Mouse (Mus musculus): ENCODE measurements around the gene Rps27rt. TPM values are rescaled to one million over a fixed set of nuclear protein-coding genes. Genes with fewer than 3 reads are reported as not detected.
"Not testable (repeated sequence)": the region's sequence is repeated elsewhere in the genome, so short reads cannot be mapped to it uniquely, and the experiment has no call there.

Rps27rt gene
- total RNA-seq, 2 experiments from 2014 or later, result 16.5 to 29.7 TPM

- intact Hi-C loops (cut with DNase I), result no loop called here
- DNase-seq (ENCODE audit: low spot score in 2 of 2), result no peak
Measured at GRCm38 (mm10) chr9:114988610-114989327, 6.2 kb upstream of the Rps27rt start.

DNA sequence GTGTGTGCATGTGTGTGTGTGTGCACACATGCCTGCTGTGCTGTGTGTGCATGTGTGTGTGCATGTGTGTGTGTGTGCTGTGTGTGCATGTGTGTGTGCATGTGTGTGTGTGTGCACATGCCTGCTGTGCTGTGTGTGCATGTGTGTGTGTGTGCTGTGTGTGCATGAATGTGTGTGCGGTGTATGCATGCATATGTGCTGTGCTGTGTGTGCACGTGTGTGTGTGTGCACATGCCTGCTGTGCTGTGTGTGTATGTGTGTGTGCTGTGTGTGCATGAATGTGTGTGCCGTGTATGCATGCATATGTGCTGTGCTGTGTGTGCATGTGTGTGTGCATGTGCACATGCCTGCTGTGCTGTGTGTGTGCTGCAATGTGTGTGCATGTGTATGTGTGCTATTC, 5.5 kb upstream of the Rps27rt start:
- DNase-seq (ENCODE audit: low spot score in 2 of 2), result no peak
- intact Hi-C loops (cut with DNase I), result no loop called here

DNA sequence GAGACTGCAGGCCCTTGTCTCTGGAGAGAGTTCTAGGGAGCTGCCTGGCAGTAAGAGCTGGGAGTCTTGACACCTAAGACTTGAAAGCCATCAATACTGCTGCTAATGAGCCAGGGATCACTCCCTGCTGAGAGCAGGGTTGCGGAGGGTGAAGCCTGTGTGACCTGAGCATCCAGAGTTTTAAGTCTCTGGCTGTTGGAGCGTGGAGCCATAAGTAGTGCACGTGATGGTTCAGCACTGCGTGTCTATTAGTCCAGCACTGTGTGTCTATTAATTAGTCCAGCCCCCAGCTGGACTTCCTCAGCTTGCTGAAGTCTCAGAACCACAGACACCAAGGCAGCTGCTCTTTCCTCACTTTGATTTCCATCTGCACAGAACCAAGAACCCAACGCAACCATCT, 3.8 kb upstream of the Rps27rt start:
- DNase-seq (ENCODE audit: low spot score in 2 of 2), result no peak
- intact Hi-C loops (cut with DNase I), result no loop called here

GRCm38 (mm10) chr9:114985741-114986140, 3.2 kb upstream of the Rps27rt start:
- no peak for DNase-seq (ENCODE audit: low spot score in 2 of 2)
- intact Hi-C loops (cut with DNase I), result no loop called here

- intact Hi-C loops (cut with DNase I), result no loop called here
- peak; percentile 45 to 59 for DNase-seq (ENCODE audit: low spot score in 2 of 2)
Measured at GRCm38 (mm10) chr9:114979969-114980368, 2.6 kb downstream of the Rps27rt start.

- DNase-seq (ENCODE audit: low spot score in 2 of 2), result peak; percentile 79 to 83
- intact Hi-C loops (cut with DNase I), result no loop called here
Measured at GRCm38 (mm10) chr9:114978281-114979111, 4.0 kb downstream of the Rps27rt start, which contains the start of gene Osbpl10. Osbpl10 (plus strand) TSS chr9:114978569.

GRCm38 (mm10) chr9:114977461-114978280, 4.9 kb downstream of the Rps27rt start:
- DNase-seq (ENCODE audit: low spot score in 2 of 2), result peak; percentile 70 to 75
- intact Hi-C loops (cut with DNase I), result no loop called here

GRCm38 (mm10) chr9:114966286-114966685, 16.3 kb downstream of the Rps27rt start:
- DNase-seq (ENCODE audit: low spot score in 2 of 2); intact Hi-C loops (cut with DNase I): not testable (repeated sequence)

DNA sequence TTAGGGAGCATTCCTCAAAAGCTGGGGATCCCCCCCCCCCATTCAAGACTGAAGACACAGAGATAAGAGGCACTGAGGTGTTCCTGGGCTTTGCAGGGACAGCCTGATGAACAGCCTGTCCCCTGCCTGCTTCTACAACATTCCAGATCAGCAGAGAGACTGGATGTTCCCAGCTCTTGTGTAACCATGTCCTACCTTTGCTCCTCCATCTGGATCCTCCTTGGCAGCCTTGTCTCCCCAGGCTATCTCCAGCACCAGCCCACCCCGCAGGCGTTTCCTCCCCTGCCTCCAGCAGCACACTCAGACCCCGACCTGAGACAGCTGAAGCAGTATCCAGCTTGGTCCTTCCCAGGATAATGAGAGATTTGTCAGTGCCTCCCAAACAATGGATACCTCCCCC, 18.4 kb downstream of the Rps27rt start:
- no peak for DNase-seq (ENCODE audit: low spot score in 2 of 2)
- intact Hi-C loops (cut with DNase I), result no loop called here

DNA sequence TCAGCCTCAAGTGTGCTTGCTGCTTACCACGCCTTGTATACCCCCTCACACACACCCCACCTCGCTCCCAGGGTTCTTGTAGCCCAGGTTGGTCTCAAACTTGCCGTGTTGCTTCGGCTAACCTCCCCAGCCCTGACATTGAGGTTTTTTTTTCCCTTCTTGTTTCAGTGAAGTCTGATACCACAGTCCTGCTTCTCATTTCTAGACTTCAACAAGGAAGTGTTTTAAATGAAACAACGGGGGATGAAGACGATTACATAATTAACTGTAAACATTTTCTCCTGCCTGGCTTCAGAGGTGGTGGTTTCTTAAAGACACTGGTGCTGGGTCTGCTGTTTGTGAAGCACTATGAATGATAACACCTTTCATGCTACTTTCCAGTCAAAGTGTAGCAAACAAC, 21.7 kb downstream of the Rps27rt start:
- intact Hi-C loops (cut with DNase I), result no loop called here
- DNase-seq (ENCODE audit: low spot score in 2 of 2), result no peak

GRCm38 (mm10) chr9:114960043-114960789, 22.3 kb downstream of the Rps27rt start:
- intact Hi-C loops (cut with DNase I), result no loop called here
- DNase-seq (ENCODE audit: low spot score in 2 of 2), result no peak

DNA sequence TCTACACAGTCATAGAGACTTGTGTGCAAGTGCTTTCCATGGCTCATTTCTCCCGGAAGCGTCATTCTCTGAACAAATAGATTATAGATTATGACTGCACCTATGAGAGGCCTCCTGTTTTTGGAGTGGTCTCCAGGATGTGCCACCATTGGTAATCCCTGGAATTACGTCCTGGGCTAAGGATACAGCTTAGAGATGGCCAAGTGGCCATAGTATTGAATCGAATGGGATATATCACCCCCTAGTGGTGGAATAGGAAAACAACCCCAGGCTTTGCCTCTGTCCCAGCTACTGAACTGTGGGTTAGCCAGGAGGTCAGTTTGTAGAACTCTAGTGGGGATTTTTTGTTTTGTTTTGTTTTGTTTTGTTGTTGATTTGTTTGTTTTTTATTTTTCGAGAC, 25.6 kb downstream of the Rps27rt start:
- intact Hi-C loops (cut with DNase I), result loop anchor here (2.0 to 5.0 kb wide), 2 partner anchors 44 to 160 kb away; no protein-coding TSS in a partner anchor
- DNase-seq (ENCODE audit: low spot score in 2 of 2), result peak in 1 of 2 experiments; percentile 26

- no peak for DNase-seq (ENCODE audit: low spot score in 2 of 2)
- intact Hi-C loops (cut with DNase I), result loop anchor here (5.0 kb wide), 1 partner anchor 158 kb away; no protein-coding TSS in a partner anchor
Measured at GRCm38 (mm10) chr9:114955340-114955739, 27.2 kb downstream of the Rps27rt start.

DNA sequence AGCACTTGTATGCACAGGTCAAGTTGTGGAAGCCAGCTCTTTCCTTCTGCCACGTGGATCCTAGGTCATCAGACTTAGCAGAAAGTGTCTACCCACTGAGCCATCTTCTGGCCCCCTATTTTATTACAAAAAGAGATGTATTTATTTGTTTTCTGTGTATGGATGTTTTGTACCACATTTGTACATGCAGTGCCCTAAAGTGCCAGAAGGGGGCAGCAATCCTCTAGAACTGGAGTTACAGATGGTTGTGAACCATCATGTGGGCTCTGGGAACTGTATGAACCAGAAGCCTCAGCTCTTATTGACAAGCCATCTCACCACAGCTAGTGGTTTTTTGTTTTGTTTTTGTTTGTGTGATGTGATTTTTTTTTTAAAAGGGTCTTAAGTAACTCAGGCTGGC, 29.7 kb downstream of the Rps27rt start:
- intact Hi-C loops (cut with DNase I), result no loop called here
- no peak for DNase-seq (ENCODE audit: low spot score in 2 of 2)

- intact Hi-C loops (cut with DNase I), result no loop called here
- no peak for DNase-seq (ENCODE audit: low spot score in 2 of 2)
Measured at GRCm38 (mm10) chr9:114948395-114948794, 34.1 kb downstream of the Rps27rt start.

GRCm38 (mm10) chr9:114945576-114945975, 37.0 kb downstream of the Rps27rt start:
- intact Hi-C loops (cut with DNase I), result no loop called here
- DNase-seq (ENCODE audit: low spot score in 2 of 2), result no peak

DNA sequence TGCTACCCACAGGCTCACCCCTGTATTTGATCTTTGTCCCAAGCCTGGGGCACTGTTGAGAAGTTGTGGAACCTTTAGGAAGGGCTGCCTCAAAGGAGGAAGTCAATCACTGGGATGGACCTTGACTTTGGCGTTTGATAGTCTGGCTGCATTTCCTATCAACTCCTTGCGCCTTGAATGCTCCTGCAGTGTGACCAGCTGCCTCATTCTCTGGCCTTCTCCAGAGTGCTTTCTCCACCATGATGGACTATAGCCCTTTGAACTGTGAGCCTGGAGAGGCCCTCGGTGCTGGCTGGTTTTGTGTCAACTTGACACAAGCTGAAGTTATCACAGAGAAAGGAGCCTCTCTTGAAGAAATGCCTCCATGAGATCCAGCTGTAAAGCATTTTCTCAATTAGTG, 37.9 kb downstream of the Rps27rt start:
- DNase-seq (ENCODE audit: low spot score in 2 of 2), result no peak
- intact Hi-C loops (cut with DNase I), result no loop called here

DNA sequence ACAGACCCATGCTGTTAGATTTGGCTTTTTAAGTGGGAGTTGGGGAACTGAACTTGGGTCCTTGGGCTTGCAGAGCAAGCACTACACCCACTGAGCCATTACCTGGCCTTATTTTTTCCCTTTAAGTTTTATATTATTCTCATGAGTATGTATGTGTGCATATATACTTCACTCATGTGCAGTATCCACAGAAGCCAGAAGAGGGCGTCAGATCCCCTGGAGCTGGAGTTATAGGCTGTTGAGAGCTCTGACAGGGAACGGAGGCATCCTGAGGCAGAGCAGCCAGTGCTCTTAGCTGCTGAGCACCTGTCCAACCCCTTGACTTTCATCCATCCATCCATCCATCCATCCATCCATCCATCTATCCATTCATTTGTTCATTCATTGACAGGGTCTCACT, 45.9 kb downstream of the Rps27rt start:
- no peak for DNase-seq (ENCODE audit: low spot score in 2 of 2)
- intact Hi-C loops (cut with DNase I), result loop anchor here (10.0 kb wide), 1 partner anchor 328 kb away; no protein-coding TSS in a partner anchor

DNA sequence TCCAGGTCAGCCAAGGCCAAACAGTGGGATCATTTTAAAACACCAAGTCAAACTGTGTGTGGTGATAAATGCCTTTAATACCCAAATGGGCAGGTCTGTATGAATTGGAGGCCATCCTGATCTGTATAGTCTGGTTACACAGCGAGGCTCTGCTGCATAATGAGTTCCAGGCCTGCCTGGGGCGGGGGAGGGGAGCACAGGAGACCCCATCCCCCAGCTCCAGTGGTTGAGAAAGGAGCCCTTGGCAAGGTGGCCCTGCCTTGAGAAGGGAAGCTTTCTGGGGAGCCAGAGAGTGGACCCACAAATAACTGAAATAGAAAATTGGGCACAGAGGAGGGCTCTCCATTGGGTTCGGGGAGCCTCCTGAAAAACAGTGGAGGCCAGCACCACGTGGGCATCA, 47.2 kb downstream of the Rps27rt start:
- intact Hi-C loops (cut with DNase I), result loop anchor here (10.0 kb wide), 1 partner anchor 329 kb away; no protein-coding TSS in a partner anchor

More for the DNA sequence above, 47.2 kb downstream of the Rps27rt start:
- DNase-seq (ENCODE audit: low spot score in 2 of 2), result no peak
